Mouse (Mus musculus) gastrocnemius, adult 18-20 months (tissue): Measurements from ENCODE around the gene Tppp2. TPM values are rescaled to one million over a fixed set of nuclear protein-coding genes. Genes with fewer than 3 reads are reported as not detected.
A peak's percentile ranks its signal among the peaks of the same experiment; 100 is the strongest.

Source experiments
- DNase-seq: peaks from one replicate; pipeline ENCODE4 v3.0.0; 2021; ENCODE audit warnings: low spot score
- long read RNA-seq, 2 experiments: library from polyadenylated mRNA; stranded (forward); transcript quantifications; one replicate each; pipeline ENCODE4 v2.0.0; 2021
- total RNA-seq, 2 experiments: library from RNA; stranded (reverse); gene quantifications; 2 replicates each; pipeline ENCODE4 v1.2.3; 2021

Tppp2 gene
- total RNA-seq: 1 to 10 TPM; 2.2 to 2.7 TPM
- long read RNA-seq, experiment 1, partial matches to known transcripts: 1 of 2 reads
- long read RNA-seq, experiment 1, other reads (novel, unspliced or antisense): 1 of 2 reads
- long read RNA-seq, experiment 2, partial matches to known transcripts: 1 of 2 reads
- long read RNA-seq, experiment 2, other reads (novel, unspliced or antisense): 1 of 2 reads

GRCm38 (mm10) chr14:51918125-51918524 is at the start of gene Tppp2:
Gene Tppp2, plus strand, starts transcription at chr14:51918425.
- no peak for DNase-seq

GRCm38 (mm10) chr14:51870756-51871155 is 47.5 kb upstream of the Tppp2 start:
- DNase-seq: no peak

- no peak for DNase-seq
Observed at GRCm38 (mm10) chr14:51871741-51872140, 46.5 kb upstream of the Tppp2 start.

- DNase-seq: no peak
Observed at GRCm38 (mm10) chr14:51877517-51877916, 40.7 kb upstream of the Tppp2 start.

GRCm38 (mm10) chr14:51883527-51884030 is 34.6 kb upstream of the Tppp2 start:
- peak; percentile 66 for DNase-seq

- no peak for DNase-seq
Observed at GRCm38 (mm10) chr14:51884031-51884544, 34.1 kb upstream of the Tppp2 start.

GRCm38 (mm10) chr14:51884598-51885331 is 33.5 kb upstream of the Tppp2 start, which contains the start of gene Mettl17:
Gene Mettl17, plus strand, starts transcription at chr14:51884842.
- peak; percentile 97 for DNase-seq

- no peak for DNase-seq
Observed at GRCm38 (mm10) chr14:51886051-51886450, 32.2 kb upstream of the Tppp2 start.

- DNase-seq: no peak
Observed at GRCm38 (mm10) chr14:51889833-51890232, 28.4 kb upstream of the Tppp2 start.

- DNase-seq: no peak
Observed at GRCm38 (mm10) chr14:51892191-51892939, 25.9 kb upstream of the Tppp2 start, which contains the start of gene Slc39a2. Gene Slc39a2, plus strand, starts transcription at chr14:51892889.

- DNase-seq: no peak
Observed at GRCm38 (mm10) chr14:51893094-51893794, 25.0 kb upstream of the Tppp2 start.

- no peak for DNase-seq
Observed at GRCm38 (mm10) chr14:51893809-51894208, 24.4 kb upstream of the Tppp2 start.

GRCm38 (mm10) chr14:51895071-51895470 is 23.2 kb upstream of the Tppp2 start:
- no peak for DNase-seq

- no peak for DNase-seq
Observed at GRCm38 (mm10) chr14:51896019-51896418, 22.2 kb upstream of the Tppp2 start.

GRCm38 (mm10) chr14:51896539-51897170 is 21.6 kb upstream of the Tppp2 start:
- DNase-seq: no peak

- no peak for DNase-seq
Observed at GRCm38 (mm10) chr14:51899351-51899750, 18.9 kb upstream of the Tppp2 start.

GRCm38 (mm10) chr14:51902806-51903710 is 15.2 kb upstream of the Tppp2 start:
- DNase-seq: peak; percentile 81

GRCm38 (mm10) chr14:51903782-51904181 is 14.4 kb upstream of the Tppp2 start:
- no peak for DNase-seq

- DNase-seq: no peak
Observed at GRCm38 (mm10) chr14:51904706-51905105, 13.5 kb upstream of the Tppp2 start.

- DNase-seq: no peak
Observed at GRCm38 (mm10) chr14:51906102-51906501, 12.1 kb upstream of the Tppp2 start.
